Mouse (Mus musculus): ENCODE measurements around the gene Hadh.

Gene Hadh

DNA sequence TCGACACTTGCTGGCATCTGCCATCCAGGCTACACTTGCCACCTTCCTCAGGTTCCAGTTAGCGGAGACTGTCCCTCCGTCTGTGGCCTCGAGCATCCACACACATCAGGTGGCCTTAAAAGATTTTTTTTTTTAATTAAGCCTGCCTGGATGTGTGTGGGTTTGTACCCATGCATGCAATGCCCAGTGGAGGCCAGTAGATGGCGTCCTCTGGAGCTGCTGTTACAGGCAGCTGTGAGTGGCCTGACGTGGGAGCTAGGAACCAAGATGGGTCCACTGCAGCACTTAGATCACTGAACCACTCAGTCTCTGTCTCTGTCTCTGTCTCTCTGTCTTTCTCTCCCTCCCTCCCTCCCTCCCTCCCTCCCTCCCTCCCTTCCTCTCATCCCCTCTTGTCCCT, 43.8 kb downstream of the Hadh start:
- peak; percentile 34 for DNase-seq (ENCODE audit: low read depth, low spot score)

DNA sequence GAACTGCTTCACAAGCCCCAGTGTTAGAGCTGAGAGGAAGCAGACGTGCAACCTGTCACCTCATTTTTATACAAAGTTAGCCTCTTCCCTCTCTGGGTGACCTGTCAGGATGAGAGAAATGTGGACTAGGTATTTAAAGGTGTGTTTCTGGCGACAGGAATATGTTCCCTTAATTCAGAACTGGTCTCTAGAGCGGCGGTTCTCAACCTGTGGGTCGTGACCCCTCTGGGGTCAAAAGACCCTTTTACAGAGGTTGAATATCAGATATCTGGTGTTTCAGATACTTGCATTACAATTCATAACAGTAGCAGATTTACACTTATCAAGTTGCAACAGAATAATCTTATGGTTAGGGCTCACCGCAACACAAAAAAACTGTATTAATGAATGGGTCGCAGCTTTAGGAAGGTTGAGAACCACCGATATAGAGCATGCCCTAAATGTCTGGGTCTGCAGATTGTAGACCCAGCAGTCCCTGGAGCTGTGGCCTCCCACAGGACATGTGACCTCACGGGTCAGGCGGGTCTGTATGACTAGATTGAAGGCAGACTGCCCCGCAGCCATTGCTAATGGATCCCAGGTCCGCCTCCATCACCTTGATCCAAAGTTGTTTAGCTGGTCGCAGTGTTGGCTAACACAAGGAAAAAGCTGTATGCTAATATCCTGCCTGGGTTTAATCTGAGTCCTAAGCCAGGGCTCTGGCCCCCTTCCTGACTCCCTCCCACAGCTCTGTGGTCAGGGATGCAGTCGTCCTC, 53.1 kb downstream of the Hadh start:
- DNase-seq (ENCODE audit: low read depth, low spot score), result no peak

DNA sequence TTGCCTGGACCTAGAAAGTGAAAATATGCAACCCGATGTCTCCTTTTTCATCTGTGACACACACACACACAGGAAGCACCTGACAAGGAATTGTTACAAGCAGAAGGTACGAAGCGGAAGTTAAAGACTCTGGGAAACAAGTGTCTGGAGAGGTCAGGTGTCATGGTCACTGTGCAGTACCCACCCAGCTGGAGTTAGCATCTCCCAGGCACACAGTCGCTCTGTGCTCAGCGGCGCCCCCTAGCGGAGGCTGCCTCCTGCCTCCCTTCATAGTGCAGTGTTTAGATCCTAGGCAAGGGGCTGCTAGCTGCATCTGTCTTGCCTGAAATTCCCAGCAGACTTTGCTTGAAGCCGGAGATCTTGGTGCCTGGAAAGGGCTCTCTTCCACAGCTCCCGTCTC, 57.1 kb downstream of the Hadh start:
- DNase-seq (ENCODE audit: low read depth, low spot score), result peak; percentile 18

DNA sequence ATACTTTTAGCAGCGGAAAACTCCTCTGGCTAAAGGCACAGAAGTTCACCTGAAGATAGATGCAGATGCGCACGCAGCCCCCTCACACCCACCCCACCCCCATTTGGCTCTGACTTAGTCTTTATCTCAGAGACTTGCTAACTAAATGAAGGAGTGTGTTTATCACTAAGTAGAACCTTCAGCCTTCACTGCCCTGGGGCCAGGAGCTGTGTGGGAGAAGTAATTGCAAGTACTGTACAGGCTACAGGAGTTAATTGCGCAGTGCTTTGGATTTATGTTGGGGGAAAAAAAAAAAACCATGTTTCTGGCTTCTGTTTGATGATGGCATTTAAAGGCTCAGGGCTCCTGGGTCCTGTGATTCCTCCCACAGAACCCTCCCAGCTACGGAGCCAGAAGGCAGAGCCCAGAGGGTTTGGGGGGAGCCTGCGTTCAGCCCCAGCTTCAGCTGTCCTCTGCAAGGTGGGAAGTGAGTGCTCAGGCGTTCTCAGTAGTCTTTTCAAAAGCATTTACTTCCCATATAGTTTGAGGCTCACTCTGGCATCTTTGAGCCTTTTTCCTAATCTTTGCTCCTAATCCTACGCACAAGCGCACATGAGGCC, 57.7 kb downstream of the Hadh start:
- no peak for DNase-seq (ENCODE audit: low read depth, low spot score)

DNA sequence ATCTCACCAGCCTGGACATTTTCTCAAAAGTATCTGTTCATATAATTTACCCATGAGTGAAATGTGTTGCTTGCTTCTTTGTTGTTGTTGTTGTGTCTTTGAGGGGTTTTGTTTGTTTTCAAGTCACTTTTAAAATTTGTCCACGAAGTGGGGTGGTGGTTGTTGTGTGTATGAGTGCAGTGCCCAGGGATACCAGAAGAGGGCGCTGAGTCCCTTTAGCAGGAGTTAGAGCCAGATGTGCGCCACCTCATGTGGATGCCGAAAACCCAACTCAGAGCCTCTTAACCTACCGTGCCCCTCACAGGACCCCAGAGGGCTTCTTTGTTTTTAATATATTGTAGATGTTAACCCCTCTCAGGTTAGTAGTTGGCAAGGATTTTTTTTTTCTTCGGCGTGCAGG, 59.7 kb downstream of the Hadh start:
- DNase-seq (ENCODE audit: low read depth, low spot score), result peak; percentile 20

GRCm38 (mm10) chr3:131208265-131208891, 63.5 kb downstream of the Hadh start:
- DNase-seq (ENCODE audit: low read depth, low spot score), result no peak

DNA sequence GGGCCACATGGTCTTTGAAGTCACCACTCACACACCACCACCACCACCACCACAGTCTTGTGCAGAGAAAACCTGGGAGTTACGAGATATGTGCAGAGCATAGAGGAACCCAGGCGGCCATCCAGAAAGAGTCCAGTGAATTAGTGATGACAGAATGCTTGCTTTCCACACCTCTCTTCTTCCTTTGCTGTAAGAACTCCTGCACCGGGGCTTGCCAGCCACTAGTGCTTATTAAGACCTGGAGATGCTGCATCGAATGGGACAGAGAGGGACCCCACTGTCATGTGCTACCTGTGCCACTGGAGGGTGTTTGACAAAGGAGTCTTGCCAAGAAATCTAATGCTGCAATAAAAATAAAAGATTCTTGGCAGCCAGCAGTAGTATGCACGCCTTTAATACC, 64.1 kb downstream of the Hadh start:
- DNase-seq (ENCODE audit: low read depth, low spot score), result no peak

DNA sequence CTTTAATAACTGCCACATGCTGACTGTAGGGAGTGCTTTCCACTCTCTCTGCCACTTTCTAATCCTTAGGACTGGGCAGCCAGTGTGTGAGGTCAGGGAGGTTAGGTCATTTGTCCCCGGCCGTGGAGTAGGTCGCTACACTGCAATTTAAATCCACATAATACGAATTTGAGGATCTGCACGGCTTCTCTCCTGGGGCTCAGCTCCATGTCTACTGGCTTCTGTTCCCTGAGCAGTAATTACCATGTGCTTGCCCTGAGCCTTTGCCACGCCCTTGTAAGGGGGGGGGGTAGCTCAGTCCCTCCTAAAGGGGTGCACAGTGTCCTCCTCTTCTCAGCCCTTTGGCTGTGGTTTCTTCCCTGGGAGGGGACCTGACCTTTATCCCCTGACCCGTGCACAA, 69.6 kb downstream of the Hadh start:
- no peak for DNase-seq (ENCODE audit: low read depth, low spot score)

GRCm38 (mm10) chr3:131199590-131200288, 72.2 kb downstream of the Hadh start:
- DNase-seq (ENCODE audit: low read depth, low spot score), result no peak

DNA sequence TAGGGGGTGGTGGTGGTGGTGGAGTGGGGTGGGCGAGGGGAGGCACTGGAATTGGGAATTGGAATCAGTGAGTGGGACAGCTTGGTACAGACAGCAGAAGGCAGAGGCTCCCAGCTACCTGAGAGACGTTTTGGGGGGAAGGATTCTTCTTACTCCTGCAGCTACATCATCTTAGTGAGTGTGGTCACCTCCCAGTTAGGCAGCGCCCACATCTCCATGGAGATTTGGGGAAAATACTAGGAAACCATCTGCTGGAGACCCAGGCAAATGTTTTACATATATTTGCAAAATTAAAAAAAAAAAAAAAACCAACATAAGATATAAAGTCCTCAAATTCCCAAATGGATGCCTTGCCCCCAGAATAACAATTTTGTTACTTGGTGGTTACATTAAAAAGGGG, 72.9 kb downstream of the Hadh start:
- DNase-seq (ENCODE audit: low read depth, low spot score), result no peak

DNA sequence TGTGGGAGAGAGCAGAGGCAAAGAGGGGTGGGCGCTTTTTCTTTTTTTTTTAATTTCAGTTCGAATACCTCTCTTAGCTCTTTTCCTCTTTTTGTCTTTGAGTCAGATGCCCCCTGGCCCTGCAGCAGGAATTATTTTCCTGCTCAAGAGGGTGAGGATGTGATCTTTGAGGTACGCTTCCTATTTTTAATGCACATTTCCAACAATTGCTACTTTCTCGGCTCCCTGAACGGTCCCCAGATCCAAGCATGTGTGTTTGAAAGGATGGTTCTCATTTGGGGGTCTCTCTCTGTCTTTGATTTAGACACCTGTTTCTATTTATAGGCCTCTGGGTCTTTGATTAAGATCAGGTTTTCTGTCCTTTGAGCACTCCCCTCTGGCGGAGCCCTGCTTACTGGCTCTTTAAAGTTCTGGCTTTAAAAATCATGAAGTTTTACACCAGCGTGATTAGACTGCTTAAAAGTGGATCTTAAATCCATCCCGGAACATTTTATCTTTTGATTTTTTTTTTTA, 75.3 kb downstream of the Hadh start:
- DNase-seq (ENCODE audit: low read depth, low spot score), result no peak

DNA sequence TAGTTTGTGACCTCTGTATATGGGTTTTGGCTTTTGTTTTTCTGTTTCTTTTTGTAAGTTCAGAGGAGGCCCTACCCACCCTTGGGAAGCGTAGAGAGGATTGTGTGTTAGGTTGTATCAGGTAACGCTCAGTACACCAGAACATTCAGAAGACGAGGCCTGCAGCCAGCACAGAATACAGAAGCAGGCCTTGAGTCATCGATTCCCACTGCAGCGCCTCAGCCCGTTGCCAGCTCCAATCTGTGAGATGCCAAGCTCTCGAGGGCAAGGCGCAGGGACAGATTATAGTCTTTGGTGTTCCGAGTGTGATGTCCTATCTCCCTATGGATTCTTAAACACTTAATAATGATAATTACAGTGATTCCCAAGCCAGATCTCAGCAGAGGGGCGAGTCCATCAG, 75.9 kb downstream of the Hadh start:
- DNase-seq (ENCODE audit: low read depth, low spot score), result no peak

- no peak for DNase-seq (ENCODE audit: low read depth, low spot score)
Measured at GRCm38 (mm10) chr3:131191454-131191853, 80.4 kb downstream of the Hadh start.

DNA sequence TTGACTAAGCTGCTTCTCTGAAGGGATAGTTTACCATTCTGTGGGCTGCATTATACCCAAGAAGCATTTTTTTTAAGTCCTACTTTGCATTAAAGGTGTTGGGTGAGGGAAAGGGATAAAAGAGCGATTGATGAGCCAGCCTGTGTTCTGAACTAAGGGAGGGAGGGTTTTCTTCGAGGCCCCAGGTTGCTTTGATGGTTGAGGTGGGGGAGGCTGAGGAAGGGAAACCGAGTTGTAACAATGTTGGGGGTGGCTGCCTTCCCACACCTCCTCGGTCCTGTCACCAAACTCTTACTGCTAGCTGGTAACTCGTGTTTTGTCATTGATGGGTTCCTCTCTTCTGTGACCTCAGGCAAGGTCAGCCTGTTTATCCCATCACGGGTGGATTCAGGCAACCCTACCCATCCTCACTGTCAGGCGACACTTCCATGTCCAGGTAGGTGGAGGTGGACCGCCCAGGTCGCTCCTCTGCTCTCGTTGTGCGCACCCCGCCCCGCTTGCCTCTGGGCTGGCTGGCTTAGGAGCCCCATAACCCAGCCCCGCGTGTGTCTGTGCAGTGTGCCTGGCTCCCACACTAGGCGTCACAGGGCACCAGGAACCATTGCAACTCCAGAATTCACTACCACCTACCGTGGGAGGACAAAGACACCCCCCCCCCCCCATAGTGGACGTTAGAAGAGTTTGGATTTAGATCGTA, 81.1 kb downstream of the Hadh start:
- DNase-seq (ENCODE audit: low read depth, low spot score), result no peak

DNA sequence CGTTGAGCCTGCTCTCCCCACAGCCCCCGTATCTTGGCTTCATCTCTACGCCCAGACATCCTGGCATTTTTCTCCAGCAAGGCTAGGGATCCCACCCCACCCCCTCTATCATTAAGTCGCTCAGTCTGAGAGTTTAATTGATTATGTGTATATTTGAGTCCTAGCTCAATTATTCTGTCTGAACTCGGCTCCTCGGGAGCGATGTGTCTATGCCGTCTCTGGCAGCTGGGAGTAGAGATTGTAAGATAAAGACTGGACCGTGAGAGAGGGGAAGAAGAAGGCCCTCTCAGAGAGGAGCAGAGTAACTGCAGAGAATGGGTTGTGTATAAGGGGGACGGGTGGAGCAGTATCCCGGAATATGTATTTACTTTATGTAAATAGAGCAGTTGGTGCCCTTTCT, 81.7 kb downstream of the Hadh start:
- no peak for DNase-seq (ENCODE audit: low read depth, low spot score)

GRCm38 (mm10) chr3:131186193-131186592, 85.7 kb downstream of the Hadh start:
- DNase-seq (ENCODE audit: low read depth, low spot score), result no peak
